Mouse (Mus musculus) G1E (cell line): ENCODE measurements around the gene Net1. TPM values are rescaled to one million over a fixed set of nuclear protein-coding genes. Genes with fewer than 3 reads are reported as not detected.

ENCODE experiments used
- ATAC-seq: 2 replicates; pipeline ENCODE4 v1.8.0; 2016; ENCODE audit warnings: mild to moderate bottlenecking; ENCODE audit not compliant: insufficient number of reproducible peaks, poor library complexity, low FRiP score, severe bottlenecking; ENCODE audit errors: extremely low read depth
- DNase-seq: peaks from one replicate; pipeline ENCODE4 v3.0.0; 2012; ENCODE audit warnings: low spot score
- H3K27me3 ChIP-seq: 2 replicates; pipeline ENCODE4 v1.6.1; 2012; ENCODE audit warnings: mild to moderate bottlenecking, low read length, inconsistent platforms; ENCODE audit not compliant: insufficient read depth
- H3K36me3 ChIP-seq: replicated peaks from 2 replicates; pipeline ENCODE3; 2012; ENCODE audit warnings: mild to moderate bottlenecking, inconsistent platforms
- H3K4me1 ChIP-seq: 2 replicates; pipeline ENCODE4 v1.6.1; 2012; ENCODE audit warnings: low read depth, low read length, inconsistent platforms, mixed read lengths; ENCODE audit not compliant: insufficient read depth
- H3K4me3 ChIP-seq: 2 replicates; pipeline ENCODE4 v1.5.1; 2012; ENCODE audit warnings: low read depth, mild to moderate bottlenecking, inconsistent platforms, low read length, moderate library complexity, mixed read lengths
- H3K9me3 ChIP-seq: replicated peaks from 2 replicates; pipeline ENCODE4 v1.6.1; 2012; ENCODE audit warnings: inconsistent platforms
- CTCF ChIP-seq: IDR thresholded peaks from 2 replicates; pipeline ENCODE4 v1.5.1; 2012; ENCODE audit warnings: low read depth, low read length, inconsistent platforms, mixed read lengths
- GATA1 ChIP-seq: IDR thresholded peaks from 2 replicates; pipeline ENCODE4 v1.6.1; 2012; ENCODE audit warnings: borderline replicate concordance, low read length, inconsistent platforms, mixed read lengths
- GATA2 ChIP-seq: IDR thresholded peaks from 2 replicates; pipeline ENCODE4 v1.6.1; 2012; ENCODE audit warnings: low read depth, low read length, inconsistent platforms, borderline replicate concordance
- POLR2AphosphoS5 ChIP-seq: IDR thresholded peaks from 2 replicates; pipeline ENCODE4 v1.6.1; 2012; ENCODE audit warnings: low read depth, low read length, inconsistent platforms; ENCODE audit not compliant: insufficient replicate concordance
- TAL1 ChIP-seq: conservative IDR thresholded peaks from 2 replicates; pipeline ENCODE4 v1.6.1; 2012; ENCODE audit warnings: low read depth, low read length, inconsistent platforms, mixed read lengths
- polyA plus RNA-seq: library from polyadenylated mRNA; stranded (reverse); fragments of >175 nt; gene quantifications from 2 replicates; pipeline ENCODE4 v1.2.3, GENCODE M21; 2012
- total RNA-seq, 2 experiments: library from RNA; stranded (forward) in 1 of 2; stranded (reverse) in 1 of 2; fragments of 200-1000 nt in 1 of 2; fragments of >200 nt in 1 of 2; fragmentation: Nextera tagmentation in 1 of 2; gene quantifications; 2 replicates each; pipeline ENCODE4 v1.2.3; 2014 to 2017

Net1 gene
- total and polyA plus RNA-seq, 3 experiments: 43.6 to 103 (median 45.6) TPM

- Histone ChIP-seq H3K36me3 (peaks cover 55% of the 10 kb centered on the region), H3K4me1 (peaks cover 17% of the 10 kb centered on the region), H3K27me3 (no peaks in the 10 kb centered on the region), H3K4me3 (no peak overlapping the region), H3K9me3 (no peaks in the 10 kb centered on the region)
- ATAC-seq (no peak), DNase-seq (no peak)
- TF ChIP-seq GATA1 (no peak), TAL1 (no peak), POLR2AphosphoS5 (no peak)
These were observed 23.5 kb downstream of the Net1 start for GRCm38 (mm10) chr13:3894549-3894948.

GRCm38 (mm10) chr13:3893126-3893734 is 24.8 kb downstream of the Net1 start:
- Histone ChIP-seq H3K4me1 (peaks cover 15% of the 10 kb centered on the region), H3K4me3 (peak overlapping the region; percentile 75), H3K9me3 (no peaks in the 10 kb centered on the region), H3K27me3 (no peaks in the 10 kb centered on the region), H3K36me3 (peaks cover 54% of the 10 kb centered on the region)
- DNase-seq: peak; percentile 90
- peak; percentile 91 for ATAC-seq
- no peak for TF ChIP-seq TAL1
- no peak for TF ChIP-seq GATA1
- no peak for TF ChIP-seq GATA2
- no peak for TF ChIP-seq POLR2AphosphoS5
- no peak for TF ChIP-seq CTCF

DNA sequence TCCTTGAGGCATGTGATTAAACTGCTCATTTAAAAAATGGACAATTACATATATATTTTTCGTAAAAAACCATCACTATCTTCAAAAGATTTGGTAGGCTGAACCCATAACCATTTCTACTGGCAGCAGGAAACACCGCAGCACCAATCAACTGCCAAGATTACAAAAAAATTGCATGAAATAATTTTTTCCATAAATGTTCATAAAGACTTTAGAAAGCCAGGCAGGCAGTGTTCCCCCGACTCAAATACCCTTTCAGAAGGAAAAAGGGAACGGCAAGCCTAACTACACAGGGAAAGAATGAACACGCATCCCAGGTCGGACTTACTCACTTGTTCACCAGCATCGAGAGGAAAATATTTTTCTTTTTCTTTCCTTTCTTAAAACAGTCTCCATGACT is 25.4 kb downstream of the Net1 start:
- no peak for TF ChIP-seq CTCF
- TF ChIP-seq TAL1: no peak
- TF ChIP-seq POLR2AphosphoS5: no peak
- TF ChIP-seq GATA1: no peak
- no peak for TF ChIP-seq GATA2
- no peak for ATAC-seq

GRCm38 (mm10) chr13:3891479-3892087 is 26.4 kb downstream of the Net1 start:
- DNase-seq (no peak), ATAC-seq (no peak)
- H3K9me3 ChIP-seq: no peaks in the 10 kb centered on the region
- no peak overlapping the region; the same call in 1 of the 2 replicates for H3K4me3 ChIP-seq
- H3K4me1 ChIP-seq: peaks cover 15% of the 10 kb centered on the region
- no peaks in the 10 kb centered on the region for H3K27me3 ChIP-seq
- H3K36me3 ChIP-seq: peaks cover 65% of the 10 kb centered on the region
- TF ChIP-seq GATA1: no peak
- TF ChIP-seq CTCF: no peak
- TF ChIP-seq POLR2AphosphoS5: no peak
- no peak for TF ChIP-seq TAL1
- TF ChIP-seq GATA2: no peak

More for the DNA sequence above, 25.4 kb downstream of the Net1 start:
- H3K4me3 ChIP-seq: peak overlapping the region; percentile 75
- H3K27me3 ChIP-seq: no peaks in the 10 kb centered on the region
- H3K9me3 ChIP-seq: no peaks in the 10 kb centered on the region
- H3K4me1 ChIP-seq: peaks cover 15% of the 10 kb centered on the region
- DNase-seq: no peak
- H3K36me3 ChIP-seq: peaks cover 55% of the 10 kb centered on the region

GRCm38 (mm10) chr13:3890061-3890460 is 28.0 kb downstream of the Net1 start:
- peaks cover 66% of the 10 kb centered on the region for H3K36me3 ChIP-seq
- no peaks in the 10 kb centered on the region for H3K9me3 ChIP-seq
- TF ChIP-seq GATA1 (no peak), TAL1 (no peak), POLR2AphosphoS5 (no peak), GATA2 (no peak)
- no peaks in the 10 kb centered on the region for H3K27me3 ChIP-seq
- H3K4me3 ChIP-seq: no peak overlapping the region
- H3K4me1 ChIP-seq: peaks cover 15% of the 10 kb centered on the region
- no peak for ATAC-seq
- no peak for DNase-seq

- no peaks in the 10 kb centered on the region for H3K9me3 ChIP-seq
- H3K4me1 ChIP-seq: peaks cover 15% of the 10 kb centered on the region
- H3K4me3 ChIP-seq: no peak overlapping the region
- H3K27me3 ChIP-seq: no peaks in the 10 kb centered on the region
- TF ChIP-seq GATA2 (no peak), CTCF (no peak), GATA1 (no peak), TAL1 (no peak), POLR2AphosphoS5 (no peak)
- ATAC-seq: no peak
- no peak for DNase-seq
- H3K36me3 ChIP-seq: peaks cover 67% of the 10 kb centered on the region
These were observed 28.9 kb downstream of the Net1 start for GRCm38 (mm10) chr13:3889111-3889510.

DNA sequence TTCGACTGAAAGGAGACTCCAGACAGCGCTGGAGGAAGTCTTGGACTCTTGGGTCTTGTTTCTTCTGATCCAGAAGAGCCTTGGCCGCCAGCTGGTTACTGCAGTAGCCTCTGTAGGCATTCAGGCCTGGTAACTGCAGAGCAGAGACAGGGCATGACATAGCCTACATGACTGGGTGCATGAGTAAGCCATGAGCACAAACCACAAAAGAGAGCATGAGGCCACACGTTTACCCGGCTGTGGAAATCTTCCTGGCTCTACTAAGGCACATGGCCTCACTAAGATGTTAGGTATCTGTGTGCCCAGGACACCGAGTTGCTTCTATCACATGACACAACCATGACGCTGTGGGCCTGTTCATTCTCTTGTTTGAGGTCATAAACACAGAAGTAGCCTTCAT is 31.4 kb downstream of the Net1 start:
- Histone ChIP-seq H3K36me3 (peaks cover 76% of the 10 kb centered on the region), H3K27me3 (no peaks in the 10 kb centered on the region), H3K4me1 (peaks cover 9% of the 10 kb centered on the region), H3K9me3 (no peaks in the 10 kb centered on the region), H3K4me3 (no peak overlapping the region)
- ATAC-seq: no peak
- no peak for TF ChIP-seq GATA2
- no peak for TF ChIP-seq TAL1
- TF ChIP-seq GATA1: no peak
- no peak for TF ChIP-seq POLR2AphosphoS5
- TF ChIP-seq CTCF: no peak
- no peak for DNase-seq
